ENCODE assay signal across 8 mouse cellular contexts in the genomic region with DNA sequence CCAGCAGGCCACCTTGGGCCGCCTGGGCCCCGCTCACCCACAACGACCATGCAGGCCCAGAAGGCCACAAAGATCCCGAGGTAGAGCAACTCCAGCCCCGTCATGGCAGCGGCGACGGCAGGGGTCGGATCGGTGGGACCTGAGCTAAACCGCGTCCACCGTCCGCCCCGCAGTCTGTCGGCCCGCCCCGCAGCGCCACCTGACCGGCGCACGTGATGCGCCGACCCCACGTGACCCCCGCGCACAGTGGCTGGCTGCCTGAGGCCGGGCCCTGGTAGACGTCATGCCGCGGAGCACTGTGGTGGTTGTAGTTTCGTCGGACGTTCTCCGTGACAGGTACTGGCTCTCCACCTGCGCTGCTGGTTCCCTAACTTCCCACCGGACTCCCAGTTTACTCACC. TPM values are rescaled to one million over a fixed set of nuclear protein-coding genes. Genes with fewer than 3 reads are reported as not detected.
DNase-seq lines count a peak whose midpoint lies in the region; ATAC-seq and TF ChIP-seq lines count a peak whose summit lies in the region.

A gene (minus strand): TSS at position 201 of the 400 bp plus-strand sequence.

- TF ChIP-seq CTCF in kidney, postnatal 0 days (IDR thresholded peaks at IDR 0.05; ENCODE audit: low read depth), result no peak

- peaks cover 34% of the 10 kb centered on the region for H3K36me3 ChIP-seq in heart, embryonic 12.5 days
- peaks cover 14% of the 10 kb centered on the region; the same call in 1 of the 2 replicates for H3K36me3 ChIP-seq in kidney, postnatal 0 days (ENCODE audit: insufficient read depth, low read length)
- peaks cover 24% of the 10 kb centered on the region for H3K36me3 ChIP-seq in liver, embryonic 11.5 days (ENCODE audit: control insufficient read depth, insufficient read depth, low read length)
- peaks cover 13% of the 10 kb centered on the region; the same call in 1 of the 2 replicates for H3K36me3 ChIP-seq in stomach, embryonic 14.5 days (ENCODE audit: control insufficient read depth, insufficient read depth, low read length)

- H3K27ac ChIP-seq in heart, embryonic 12.5 days (ENCODE audit: poor library complexity, severe bottlenecking), result peak within 1 kb of the TSS; percentile 24
- peak within 1 kb of the TSS; percentile 76 for H3K27ac ChIP-seq in kidney, postnatal 0 days
- peak within 1 kb of the TSS; percentile 77 for H3K27ac ChIP-seq in liver, embryonic 11.5 days (ENCODE audit: low read depth, low read length)
- H3K27ac ChIP-seq in stomach, embryonic 14.5 days (ENCODE audit: low read length), result no peak within 1 kb of the TSS

- 0% methylated on average over 37 of the region's 37 CpGs for WGBS in heart, embryonic 12.5 days
- WGBS in kidney, postnatal 0 days, result under 1% methylated on average over 37 of the region's 37 CpGs
- under 1% methylated on average over 37 of the region's 37 CpGs for WGBS in liver, embryonic 11.5 days
- under 1% methylated on average over 37 of the region's 37 CpGs for WGBS in stomach, embryonic 14.5 days

- H3K27me3 ChIP-seq in heart, embryonic 12.5 days (replicated peaks), result no peaks in the 10 kb centered on the region
- H3K27me3 ChIP-seq in kidney, postnatal 0 days (ENCODE audit: insufficient read depth, low read length), result no peaks in the 10 kb centered on the region
- H3K27me3 ChIP-seq in liver, embryonic 11.5 days (replicated peaks; ENCODE audit: control insufficient read depth, insufficient read depth, low read length), result no peaks in the 10 kb centered on the region
- H3K27me3 ChIP-seq in stomach, embryonic 14.5 days (ENCODE audit: control insufficient read depth, insufficient read depth, low read length), result no peaks in the 10 kb centered on the region

- peak within 1 kb of the TSS; percentile 94 for H3K4me3 ChIP-seq in heart, embryonic 12.5 days
- peak within 1 kb of the TSS; percentile 91 for H3K4me3 ChIP-seq in kidney, postnatal 0 days (replicated peaks; ENCODE audit: low read depth, low read length)
- peak within 1 kb of the TSS; percentile 97 for H3K4me3 ChIP-seq in liver, embryonic 11.5 days (ENCODE audit: low read depth, low read length)
- H3K4me3 ChIP-seq in stomach, embryonic 14.5 days (ENCODE audit: low read depth, low read length), result peak within 1 kb of the TSS; percentile 94

- H3K9me3 ChIP-seq in heart, embryonic 12.5 days (replicated peaks), result no peaks in the 10 kb centered on the region
- no peaks in the 10 kb centered on the region for H3K9me3 ChIP-seq in kidney, postnatal 0 days (replicated peaks; ENCODE audit: low read length)
- no peaks in the 10 kb centered on the region for H3K9me3 ChIP-seq in liver, embryonic 11.5 days (ENCODE audit: control insufficient read depth, low read length)
- no peaks in the 10 kb centered on the region for H3K9me3 ChIP-seq in stomach, embryonic 14.5 days (ENCODE audit: control insufficient read depth, low read depth, low read length)

- H3K9ac ChIP-seq in heart, embryonic 12.5 days, result peak within 1 kb of the TSS; percentile 91
- H3K9ac ChIP-seq in kidney, postnatal 0 days (ENCODE audit: low read depth, low read length), result peak within 1 kb of the TSS; percentile 80
- H3K9ac ChIP-seq in liver, embryonic 11.5 days (ENCODE audit: low read depth, low read length), result peak within 1 kb of the TSS; percentile 94
- peak within 1 kb of the TSS; percentile 81 for H3K9ac ChIP-seq in stomach, embryonic 14.5 days (replicated peaks; ENCODE audit: low read depth, low read length)

- H3K4me2 ChIP-seq in heart, embryonic 12.5 days, result peak within 1 kb of the TSS; percentile 82
- peak within 1 kb of the TSS; percentile 98 for H3K4me2 ChIP-seq in kidney, postnatal 0 days (ENCODE audit: low read length)
- H3K4me2 ChIP-seq in liver, embryonic 11.5 days, result peak within 1 kb of the TSS; percentile 87
- peak within 1 kb of the TSS; percentile 67 for H3K4me2 ChIP-seq in stomach, embryonic 14.5 days (replicated peaks; ENCODE audit: low read depth, low read length)

- H3K4me1 ChIP-seq in heart, embryonic 12.5 days (replicated peaks), result peaks cover 31% of the 10 kb centered on the region
- H3K4me1 ChIP-seq in kidney, postnatal 0 days (replicated peaks; ENCODE audit: insufficient read depth, low read length), result peaks cover 16% of the 10 kb centered on the region
- H3K4me1 ChIP-seq in liver, embryonic 11.5 days (replicated peaks; ENCODE audit: control insufficient read depth, insufficient read depth, low read length), result peaks cover 26% of the 10 kb centered on the region
- H3K4me1 ChIP-seq in stomach, embryonic 14.5 days (ENCODE audit: control insufficient read depth, insufficient read depth, low read length), result peaks cover 18% of the 10 kb centered on the region

- ATAC-seq in erythroid progenitor cell, adult 5-6 weeks (replicated peaks; ENCODE audit: low FRiP score, poor library complexity, severe bottlenecking), result peak; percentile 86
- ATAC-seq in heart, embryonic 12.5 days (ENCODE audit: insufficient number of reproducible peaks, low FRiP score), result peak; percentile 95
- ATAC-seq in kidney, postnatal 0 days (replicated peaks; ENCODE audit: low FRiP score, low read depth), result peak; percentile 90
- ATAC-seq in liver, embryonic 11.5 days (replicated peaks; ENCODE audit: low FRiP score), result peak; percentile 87
- ATAC-seq in stomach, embryonic 14.5 days (ENCODE audit: insufficient number of reproducible peaks, insufficient read depth, low FRiP score, low read depth), result peak; percentile 90

- DNase-seq in CD4-positive helper T cell, adult 2 months (ENCODE audit: low read depth, low spot score), result peak; percentile 93
- peak; percentile 81 for DNase-seq in brain, embryonic 18.5 days (ENCODE audit: low read depth, low spot score)
- peak; percentile 93 for DNase-seq in kidney, postnatal 0 days (ENCODE audit: low spot score)
- DNase-seq in liver, embryonic 11.5 days (ENCODE audit: low spot score), result peak; percentile 91
- DNase-seq in naive thymus-derived CD4-positive, alpha-beta T cell, adult 2 months (ENCODE audit: low read depth), result peak; percentile 90

RNA-seq across cellular contexts. Expression of the gene that starts here (rescaled TPM):
- total RNA-seq in erythroid progenitor cell, adult 5-6 weeks (2015; ENCODE audit: low replicate concordance), result 288 and 327 TPM in 2 replicates
- total RNA-seq in erythroid progenitor cell, adult 5-6 weeks (2017; ENCODE audit: low replicate concordance), result 61.0 and 77.4 TPM in 2 replicates
- 183 and 196 TPM in 2 replicates for polyA plus RNA-seq in heart, embryonic 12.5 days (2016; fragmentation: Nextera tagmentation; extraction: Ambion mirVana)
- polyA plus RNA-seq in kidney, postnatal 0 days (2015; fragmentation: Nextera tagmentation; extraction: Ambion mirVana), result 374 and 379 TPM in 2 replicates
- polyA plus RNA-seq in liver, embryonic 11.5 days (2014; fragmentation: Nextera tagmentation; extraction: Ambion mirVana), result 212 and 229 TPM in 2 replicates
- 186 and 200 TPM in 2 replicates for polyA plus RNA-seq in stomach, embryonic 14.5 days (2014; fragmentation: Nextera tagmentation; extraction: Ambion mirVana)
